Mouse (Mus musculus): ENCODE measurements around the gene Ptk7.

- TF ChIP-seq CTCF (IDR thresholded peaks at IDR 0.05; ENCODE audit: control insufficient read depth, insufficient read depth, insufficient replicate concordance, low read depth, low read length) = no peak
- TF ChIP-seq POLR2A (IDR thresholded peaks at IDR 0.05; ENCODE audit: control insufficient read depth, low read depth, low read length) = no peak
Measured at GRCm38 (mm10) chr17:46669911-46670310, 40.6 kb upstream of the Ptk7 start.

Measured in testis, adult 2 months (tissue).